Comparison of ENCODE assay signal across 13 mouse cellular contexts in genomic region chr9:118682154-118682553, GRCm38 (mm10).
"Had no signal": no experiment of that assay in that cellular context is flagged by ENCODE, and none has a peak within 500 bp of the region (broad histone marks: within the 10 kb centered on the region; RNA-seq: fewer than 3 reads in every experiment).

No protein-coding gene starts in this region.

- H3K4me1 ChIP-seq: midbrain, embryonic 13.5 days had no signal

- H3K4me3 ChIP-seq: kidney, embryonic 15.5 days; limb, embryonic 15.5 days; liver, embryonic 12.5 days; midbrain, embryonic 13.5 days; myocyte; neural tube, embryonic 15.5 days had no signal

- ATAC-seq: liver, embryonic 12.5 days; midbrain, embryonic 13.5 days had no signal

- H3K9ac ChIP-seq: kidney, embryonic 15.5 days; limb, embryonic 15.5 days; liver, embryonic 12.5 days; midbrain, embryonic 13.5 days; neural tube, embryonic 15.5 days had no signal

- DNase-seq: kidney, adult 2 months; kidney, postnatal 36 days; layer of hippocampus, adult 9-11 months; layer of hippocampus, postnatal 36 days; right cerebral cortex, adult 18-20 months; right cerebral cortex, postnatal 25 days; thymus, postnatal 4 days had no signal

- H3K4me2 ChIP-seq: kidney, embryonic 15.5 days; limb, embryonic 15.5 days; liver, embryonic 12.5 days; midbrain, embryonic 13.5 days; neural tube, embryonic 15.5 days had no signal

- H3K27ac ChIP-seq: limb, embryonic 15.5 days; liver, embryonic 12.5 days; midbrain, embryonic 13.5 days; neural tube, embryonic 15.5 days had no signal

- H3K9me3 ChIP-seq: kidney, embryonic 15.5 days; limb, embryonic 15.5 days; liver, embryonic 12.5 days; midbrain, embryonic 13.5 days; neural tube, embryonic 15.5 days had no signal

- H3K36me3 ChIP-seq: liver, embryonic 12.5 days; midbrain, embryonic 13.5 days; neural tube, embryonic 15.5 days had no signal

- H3K27me3 ChIP-seq: kidney, embryonic 15.5 days; limb, embryonic 15.5 days; midbrain, embryonic 13.5 days; neural tube, embryonic 15.5 days had no signal
